Mouse (Mus musculus) macrophage (primary cell): Measurements from ENCODE around the gene Hspa14. TPM values are rescaled to one million over a fixed set of nuclear protein-coding genes. Genes with fewer than 3 reads are reported as not detected.

Experiments
- H3K27ac ChIP-seq: fragments of 350-480 bp; formaldehyde crosslinking; 2 replicates; pipeline ENCODE4 v1.9.0; 2021
- H3K36me3 ChIP-seq: fragments of 350-480 bp; formaldehyde crosslinking; 2 replicates; pipeline ENCODE4 v1.9.0; 2021; ENCODE audit errors: inconsistent target
- H3K4me3 ChIP-seq: fragments of 350-480 bp; formaldehyde crosslinking; 2 replicates; pipeline ENCODE4 v1.9.0; 2021; ENCODE audit errors: inconsistent target
- H3K79me2 ChIP-seq: fragments of 350-480 bp; formaldehyde crosslinking; 2 replicates; pipeline ENCODE4 v1.9.0; 2021; ENCODE audit errors: inconsistent target
- WGBS: methylation state at CpG from one replicate; pipeline ENCODE4 v1.1.7; 2026; ENCODE audit warnings: inconsistent platforms; ENCODE audit not compliant: missing documents; 5-methylcytosine and 5-hydroxymethylcytosine counted together
- polyA plus RNA-seq: library from polyadenylated mRNA; stranded (reverse); fragments of 250-400 nt; gene quantifications from 3 replicates; pipeline ENCODE4 v1.2.4, GENCODE M21; 2018; ENCODE audit warnings: inconsistent platforms

Gene Hspa14
- polyA plus RNA-seq, 1 experiment from 2014 or later, result 31.8 TPM

GRCm38 (mm10) chr2:3474361-3474805, 38.2 kb downstream of the Hspa14 start:
- Histone ChIP-seq H3K4me3 (peak overlapping the region; percentile 51), H3K36me3 (no peaks in the 10 kb centered on the region), H3K79me2 (peaks cover 21% of the 10 kb centered on the region), H3K27ac (peak overlapping the region; percentile 10; the same call in 1 of the 2 replicates)
- WGBS, result under 1% methylated on average over 46 of the region's 46 CpGs

- Histone ChIP-seq H3K79me2 (peaks cover 21% of the 10 kb centered on the region), H3K36me3 (no peaks in the 10 kb centered on the region), H3K27ac (peak overlapping the region; percentile 10; the same call in 1 of the 2 replicates), H3K4me3 (peak overlapping the region; percentile 51)
- WGBS, result 3% methylated on average over 12 of the region's 12 CpGs
Observed at GRCm38 (mm10) chr2:3473891-3474290, 38.7 kb downstream of the Hspa14 start.

GRCm38 (mm10) chr2:3456590-3456989, 56.0 kb downstream of the Hspa14 start:
- Histone ChIP-seq H3K4me3 (no peak overlapping the region), H3K27ac (no peak overlapping the region), H3K79me2 (no peaks in the 10 kb centered on the region), H3K36me3 (peaks cover 79% of the 10 kb centered on the region)
- WGBS, result 89% methylated on average over 4 of the region's 4 CpGs

- H3K4me3 ChIP-seq, result no peak overlapping the region
- H3K27ac ChIP-seq, result no peak overlapping the region
- WGBS, result 97% methylated on average over 3 of the region's 3 CpGs
- no peaks in the 10 kb centered on the region for H3K79me2 ChIP-seq
- H3K36me3 ChIP-seq, result peaks cover 86% of the 10 kb centered on the region
Observed at GRCm38 (mm10) chr2:3453096-3453495, 59.5 kb downstream of the Hspa14 start.

- H3K4me3 ChIP-seq, result no peak overlapping the region
- H3K27ac ChIP-seq, result no peak overlapping the region
- peaks cover 97% of the 10 kb centered on the region for H3K36me3 ChIP-seq
- H3K79me2 ChIP-seq, result no peaks in the 10 kb centered on the region
- 100% methylated on average over 2 of the region's 2 CpGs for WGBS
Observed at GRCm38 (mm10) chr2:3449431-3449830, 63.2 kb downstream of the Hspa14 start.

- 93% methylated on average over 4 of the region's 4 CpGs for WGBS
- Histone ChIP-seq H3K4me3 (no peak overlapping the region), H3K27ac (no peak overlapping the region), H3K79me2 (no peaks in the 10 kb centered on the region), H3K36me3 (peaks cover 99% of the 10 kb centered on the region)
Observed at GRCm38 (mm10) chr2:3445984-3446383, 66.6 kb downstream of the Hspa14 start.

- WGBS, result 93% methylated on average over 6 of the region's 7 CpGs
- H3K79me2 ChIP-seq, result no peaks in the 10 kb centered on the region
- no peak overlapping the region for H3K4me3 ChIP-seq
- H3K27ac ChIP-seq, result no peak overlapping the region
- peaks cover 94% of the 10 kb centered on the region for H3K36me3 ChIP-seq
Observed at GRCm38 (mm10) chr2:3444206-3444605, 68.4 kb downstream of the Hspa14 start.

Other genes starting within 250 kb of the Hspa14 start
- gene Nmt2, start 228.6 kb downstream of the Hspa14 start, polyA plus RNA-seq, result 13.5 to 16.7 TPM (median 13.8 TPM) in 3 replicates
- 6.6 to 12.1 TPM (median 10.8 TPM) in 3 replicates for gene Rpp38, start 180.2 kb downstream of the Hspa14 start, polyA plus RNA-seq
- not detected in 3 replicates for gene Acbd7, start 176.6 kb downstream of the Hspa14 start, polyA plus RNA-seq
- not detected in 3 replicates for gene Olah, start 115.6 kb downstream of the Hspa14 start, polyA plus RNA-seq
- 1.7 to 2.3 TPM in 2 of 3 replicates, not detected in the other for gene Meig1, start 90.2 kb downstream of the Hspa14 start, polyA plus RNA-seq
- gene Dclre1c, start 88.7 kb downstream of the Hspa14 start, polyA plus RNA-seq, result 17.9 to 52.7 TPM (median 38.0 TPM) in 3 replicates
- 0.42 to 2.5 TPM (median 1.1 TPM) in 3 replicates for gene Suv39h2, start 37.8 kb downstream of the Hspa14 start, polyA plus RNA-seq
- 1.7 to 2.7 TPM (median 1.9 TPM) in 3 replicates for gene Gm45902, start within 50 bp of the Hspa14 start, polyA plus RNA-seq
- 0.56 to 1.2 TPM (median 0.57 TPM) in 3 replicates for gene Cdnf, start 216 bp upstream of the Hspa14 start, polyA plus RNA-seq
- 17.1 to 33.9 TPM (median 23.6 TPM) in 3 replicates for gene Fam107b, start 57.7 kb upstream of the Hspa14 start, polyA plus RNA-seq